Mouse (Mus musculus): ENCODE measurements around the gene Pip5k1c. TPM values are rescaled to one million over a fixed set of nuclear protein-coding genes. Genes with fewer than 3 reads are reported as not detected.

Gene Pip5k1c
- polyA plus RNA-seq, 1 experiment = 103 TPM

- WGBS = 71% methylated on average over 13 of the region's 13 CpGs
- peaks cover 5% of the 10 kb centered on the region; the same call in 1 of the 2 replicates for H3K4me1 ChIP-seq (ENCODE audit: control insufficient read depth, insufficient read depth, low read length)
- no peak overlapping the region for H3K4me3 ChIP-seq (replicated peaks; ENCODE audit: extremely low read depth, low read depth, low read length)
- TF ChIP-seq POLR2A (IDR thresholded peaks at IDR 0.05; ENCODE audit: borderline replicate concordance, extremely low read depth, low read depth, low read length) (no peak), CTCF (IDR thresholded peaks at IDR 0.05; ENCODE audit: insufficient read depth, low read length) (no peak)
- DNase-seq = no peak
Measured at GRCm38 (mm10) chr10:81318589-81319329, 26.0 kb downstream of the Pip5k1c start.

- TF ChIP-seq POLR2A (IDR thresholded peaks at IDR 0.05; ENCODE audit: borderline replicate concordance, extremely low read depth, low read depth, low read length) (no peak), CTCF (IDR thresholded peaks at IDR 0.05; ENCODE audit: insufficient read depth, low read length) (no peak)
- no peak for DNase-seq
- peaks cover 5% of the 10 kb centered on the region; the same call in 1 of the 2 replicates for H3K4me1 ChIP-seq (ENCODE audit: control insufficient read depth, insufficient read depth, low read length)
- 19% methylated on average over 8 of the region's 8 CpGs for WGBS
- no peak overlapping the region for H3K4me3 ChIP-seq (replicated peaks; ENCODE audit: extremely low read depth, low read depth, low read length)
Measured at GRCm38 (mm10) chr10:81319330-81319699, 26.6 kb downstream of the Pip5k1c start.

GRCm38 (mm10) chr10:81319741-81320549 lies 27.2 kb downstream of the Pip5k1c start:
- Histone ChIP-seq H3K4me1 (ENCODE audit: control insufficient read depth, insufficient read depth, low read length) (peaks cover 5% of the 10 kb centered on the region; the same call in 1 of the 2 replicates), H3K4me3 (replicated peaks; ENCODE audit: extremely low read depth, low read depth, low read length) (peak overlapping the region; percentile 65)
- no peak for DNase-seq
- TF ChIP-seq POLR2A (IDR thresholded peaks at IDR 0.05; ENCODE audit: borderline replicate concordance, extremely low read depth, low read depth, low read length) = no peak
- no peak for TF ChIP-seq CTCF (IDR thresholded peaks at IDR 0.05; ENCODE audit: insufficient read depth, low read length)
- WGBS = 1% methylated on average over 38 of the region's 38 CpGs

- DNase-seq = peak; percentile 97
- under 1% methylated on average over 68 of the region's 68 CpGs for WGBS
- H3K4me3 ChIP-seq (replicated peaks; ENCODE audit: extremely low read depth, low read depth, low read length) = peak within 1 kb of the TSS; percentile 71
- H3K4me1 ChIP-seq (ENCODE audit: control insufficient read depth, insufficient read depth, low read length) = peaks cover 5% of the 10 kb centered on the region; the same call in 1 of the 2 replicates
- no peak for TF ChIP-seq CTCF (IDR thresholded peaks at IDR 0.05; ENCODE audit: insufficient read depth, low read length)
- peak; percentile 74; the same call in 1 of the 2 replicates for TF ChIP-seq POLR2A (IDR thresholded peaks at IDR 0.05; ENCODE audit: borderline replicate concordance, extremely low read depth, low read depth, low read length)
Measured at GRCm38 (mm10) chr10:81320550-81321347, 28.0 kb downstream of the Pip5k1c start, which contains the start of gene Cactin. Gene Cactin (plus strand): TSS chr10:81321103.

- WGBS = 2% methylated on average over 20 of the region's 20 CpGs
- DNase-seq = no peak
- H3K4me1 ChIP-seq (ENCODE audit: control insufficient read depth, insufficient read depth, low read length) = peaks cover 8% of the 10 kb centered on the region; the same call in 1 of the 2 replicates
- peak overlapping the region; percentile 71 for H3K4me3 ChIP-seq (replicated peaks; ENCODE audit: extremely low read depth, low read depth, low read length)
- TF ChIP-seq CTCF (IDR thresholded peaks at IDR 0.05; ENCODE audit: insufficient read depth, low read length) (no peak), POLR2A (IDR thresholded peaks at IDR 0.05; ENCODE audit: borderline replicate concordance, extremely low read depth, low read depth, low read length) (no peak)
Measured at GRCm38 (mm10) chr10:81321436-81321835, 28.7 kb downstream of the Pip5k1c start.

- no peak for DNase-seq
- peaks cover 11% of the 10 kb centered on the region; the same call in 1 of the 2 replicates for H3K4me1 ChIP-seq (ENCODE audit: control insufficient read depth, insufficient read depth, low read length)
- H3K4me3 ChIP-seq (replicated peaks; ENCODE audit: extremely low read depth, low read depth, low read length) = no peak overlapping the region
- 88% methylated on average over 27 of the region's 27 CpGs for WGBS
- TF ChIP-seq POLR2A (IDR thresholded peaks at IDR 0.05; ENCODE audit: borderline replicate concordance, extremely low read depth, low read depth, low read length) = no peak
- TF ChIP-seq CTCF (IDR thresholded peaks at IDR 0.05; ENCODE audit: insufficient read depth, low read length) = no peak
Measured at GRCm38 (mm10) chr10:81322444-81322843, 29.7 kb downstream of the Pip5k1c start.

GRCm38 (mm10) chr10:81323141-81323775 lies 30.5 kb downstream of the Pip5k1c start:
- TF ChIP-seq CTCF (IDR thresholded peaks at IDR 0.05; ENCODE audit: insufficient read depth, low read length) (no peak), POLR2A (IDR thresholded peaks at IDR 0.05; ENCODE audit: borderline replicate concordance, extremely low read depth, low read depth, low read length) (no peak)
- Histone ChIP-seq H3K4me1 (ENCODE audit: control insufficient read depth, insufficient read depth, low read length) (peaks cover 14% of the 10 kb centered on the region), H3K4me3 (replicated peaks; ENCODE audit: extremely low read depth, low read depth, low read length) (no peak overlapping the region)
- WGBS = 88% methylated on average over 23 of the region's 23 CpGs
- no peak for DNase-seq

- Histone ChIP-seq H3K4me3 (replicated peaks; ENCODE audit: extremely low read depth, low read depth, low read length) (no peak overlapping the region), H3K4me1 (ENCODE audit: control insufficient read depth, insufficient read depth, low read length) (peaks cover 15% of the 10 kb centered on the region)
- TF ChIP-seq POLR2A (IDR thresholded peaks at IDR 0.05; ENCODE audit: borderline replicate concordance, extremely low read depth, low read depth, low read length) = no peak
- no peak for TF ChIP-seq CTCF (IDR thresholded peaks at IDR 0.05; ENCODE audit: insufficient read depth, low read length)
- 92% methylated on average over 18 of the region's 18 CpGs for WGBS
- no peak for DNase-seq
Measured at GRCm38 (mm10) chr10:81323791-81324530, 31.2 kb downstream of the Pip5k1c start.

Measured in lung, adult 2 months (tissue).